Mouse (Mus musculus): ENCODE measurements around the gene Ajap1.

- TF ChIP-seq MAFK (IDR thresholded peaks at IDR 0.05; ENCODE audit: insufficient read depth, low read depth, low read length) (no peak), ZNF384 (IDR thresholded peaks at IDR 0.05; ENCODE audit: low read depth, low read length) (no peak), CHD2 (IDR thresholded peaks at IDR 0.05; ENCODE audit: low read depth, low read length) (no peak), ZC3H11A (IDR thresholded peaks at IDR 0.05; ENCODE audit: borderline replicate concordance, low read depth, low read length) (no peak)
These were observed 22.7 kb downstream of the Ajap1 start for GRCm38 (mm10) chr4:153459934-153460333.
